Mouse (Mus musculus) retina, postnatal 7 days (tissue): ENCODE results near the gene Tlr12.
"Not testable (repeated sequence)": the region's sequence is repeated elsewhere in the genome, so short reads cannot be mapped to it uniquely, and the experiment has no call there.

Experiments used
- DNase-seq: peaks from one replicate; pipeline ENCODE4 v3.0.0-alpha.2; 2012; ENCODE audit warnings: low read depth, low spot score

Tlr12 gene

DNA sequence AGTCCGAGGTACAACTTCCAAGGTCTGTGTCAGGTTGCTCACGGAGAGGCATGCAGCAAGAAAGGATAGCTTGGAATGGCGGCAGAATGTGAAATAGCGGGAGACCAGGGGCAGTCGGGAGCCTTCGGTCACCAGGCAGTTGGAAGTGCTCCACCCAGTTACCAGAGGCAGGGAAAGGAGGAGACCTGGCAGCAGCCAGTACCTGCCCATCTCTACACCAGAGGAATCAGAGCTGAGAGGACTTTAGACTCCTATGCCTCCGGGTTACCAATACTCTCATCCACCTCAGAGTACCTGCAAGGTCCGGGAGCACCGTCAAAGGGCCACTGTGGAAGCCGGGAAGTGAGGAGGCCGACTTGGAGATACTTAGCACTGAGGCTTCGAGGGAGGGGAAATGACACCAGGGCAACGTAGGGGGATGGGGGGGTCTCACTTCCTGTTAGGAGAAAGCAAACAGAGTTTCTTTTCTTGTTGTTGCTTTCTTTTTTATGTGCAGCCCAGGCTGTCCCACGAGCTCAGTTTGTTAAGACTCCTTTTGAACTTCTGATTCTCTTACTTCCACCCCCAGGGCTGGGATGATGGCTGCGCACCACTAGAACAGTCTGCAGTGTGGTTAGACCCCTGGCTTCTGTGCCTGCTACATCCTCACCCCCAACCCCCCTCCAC lies at the start of gene Tlr12:
Gene Tlr12 (minus strand): TSS at position 374 of the 666 bp plus-strand sequence.
- DNase-seq, result no peak

GRCm38 (mm10) chr4:128667195-128667594 lies 48.8 kb upstream of the Tlr12 start:
- DNase-seq, result not testable (repeated sequence)

DNA sequence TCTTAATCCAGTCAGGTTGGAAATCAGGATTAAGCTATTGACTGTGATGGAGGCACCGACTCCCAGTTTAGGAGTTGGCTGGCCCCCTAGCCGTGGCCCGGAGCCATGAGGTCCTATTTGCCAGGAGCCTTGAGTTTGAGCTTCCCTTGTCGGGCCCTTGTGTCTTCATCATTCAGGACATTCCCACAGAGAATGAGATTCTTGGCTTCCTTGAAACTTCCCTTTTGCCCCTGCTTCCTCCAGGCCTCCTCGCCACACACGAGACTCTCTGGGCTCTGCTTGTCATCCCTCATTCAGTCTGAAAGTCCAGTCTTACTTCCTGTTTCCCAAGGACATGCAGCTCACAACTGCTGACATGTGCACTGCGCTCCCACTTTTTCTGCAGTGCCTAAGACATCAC lies 47.9 kb upstream of the Tlr12 start:
- DNase-seq, result not testable (repeated sequence)

GRCm38 (mm10) chr4:128664002-128664401 lies 45.6 kb upstream of the Tlr12 start:
- DNase-seq, result no peak

DNA sequence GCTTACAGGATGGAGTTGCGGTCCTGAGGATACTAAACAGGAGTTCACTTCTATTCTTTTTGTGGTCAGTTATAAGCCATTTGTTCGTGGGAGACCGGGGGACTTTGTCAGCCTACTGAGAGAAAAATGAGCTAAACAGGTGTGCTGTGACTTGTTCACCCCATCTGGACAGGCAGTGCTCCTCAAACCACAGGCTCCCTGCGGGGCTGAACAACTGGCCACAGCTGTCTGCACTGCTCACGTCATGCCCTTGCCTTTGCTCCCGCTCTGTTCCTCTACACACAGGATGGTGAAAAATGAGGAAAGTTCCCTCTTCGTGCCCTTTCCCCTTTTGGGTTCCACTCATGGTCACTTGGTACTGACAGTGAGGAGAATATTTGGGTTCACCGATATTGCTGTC lies 42.6 kb upstream of the Tlr12 start:
- DNase-seq, result no peak

- no peak for DNase-seq
Observed at GRCm38 (mm10) chr4:128660196-128660595, 41.8 kb upstream of the Tlr12 start.

- DNase-seq, result no peak
Observed at GRCm38 (mm10) chr4:128655446-128655845, 37.0 kb upstream of the Tlr12 start.

GRCm38 (mm10) chr4:128654505-128655381 lies 36.3 kb upstream of the Tlr12 start, which contains the start of gene Phc2:
Gene Phc2 (plus strand): TSS chr4:128654702.
- peak; percentile 92 for DNase-seq

DNA sequence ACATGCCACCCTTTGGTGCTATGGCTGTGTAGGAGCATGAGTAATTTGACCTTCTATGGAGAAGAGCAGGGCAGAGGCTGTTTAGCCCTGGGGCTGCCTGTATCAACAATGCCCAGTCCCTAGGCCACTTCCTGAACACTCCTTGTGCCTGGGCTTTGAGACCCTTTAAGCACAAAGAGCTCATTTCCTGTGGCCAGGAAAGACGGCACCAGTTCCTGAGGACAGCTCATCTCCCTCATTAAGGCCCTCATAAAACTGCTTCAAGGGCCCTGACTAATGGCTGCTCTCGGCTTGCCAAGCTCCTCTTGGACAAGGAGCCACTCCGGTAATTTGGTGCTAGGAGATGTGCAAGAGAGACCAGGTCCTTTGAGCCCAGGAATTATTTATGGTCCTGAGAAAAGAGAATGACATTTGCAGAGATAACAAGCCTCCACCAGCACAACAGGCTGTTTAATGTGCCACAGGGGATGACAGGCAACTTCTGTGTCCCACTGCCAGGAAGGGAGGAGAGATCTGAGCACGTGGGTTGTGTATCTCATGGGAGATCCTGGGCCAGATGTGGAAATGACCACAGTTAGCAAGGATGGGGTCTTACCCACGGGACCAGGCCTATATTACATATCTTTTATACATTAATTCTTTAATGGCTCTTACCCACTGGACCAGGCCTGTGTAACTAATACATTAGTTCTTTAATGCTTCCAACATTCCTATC lies 34.3 kb upstream of the Tlr12 start:
- DNase-seq, result no peak

DNA sequence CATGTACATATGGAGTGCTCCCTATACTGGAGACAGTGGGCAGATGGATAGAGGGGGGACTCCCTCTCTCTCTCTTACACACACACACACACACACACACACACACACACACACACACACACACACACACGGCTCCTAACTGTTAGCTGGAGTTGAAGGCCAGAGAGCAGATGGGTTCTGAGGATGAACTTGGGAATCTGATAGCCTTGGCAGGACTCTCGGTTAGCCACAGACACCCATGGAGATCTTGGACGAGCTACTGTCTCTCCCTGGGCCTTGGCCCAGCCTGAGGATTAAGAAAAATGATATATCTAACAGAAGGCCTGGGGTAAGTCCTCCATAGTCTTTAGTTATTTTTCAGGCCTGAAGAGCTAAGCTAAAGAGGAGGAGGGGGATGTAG lies 33.1 kb upstream of the Tlr12 start:
- no peak for DNase-seq

DNA sequence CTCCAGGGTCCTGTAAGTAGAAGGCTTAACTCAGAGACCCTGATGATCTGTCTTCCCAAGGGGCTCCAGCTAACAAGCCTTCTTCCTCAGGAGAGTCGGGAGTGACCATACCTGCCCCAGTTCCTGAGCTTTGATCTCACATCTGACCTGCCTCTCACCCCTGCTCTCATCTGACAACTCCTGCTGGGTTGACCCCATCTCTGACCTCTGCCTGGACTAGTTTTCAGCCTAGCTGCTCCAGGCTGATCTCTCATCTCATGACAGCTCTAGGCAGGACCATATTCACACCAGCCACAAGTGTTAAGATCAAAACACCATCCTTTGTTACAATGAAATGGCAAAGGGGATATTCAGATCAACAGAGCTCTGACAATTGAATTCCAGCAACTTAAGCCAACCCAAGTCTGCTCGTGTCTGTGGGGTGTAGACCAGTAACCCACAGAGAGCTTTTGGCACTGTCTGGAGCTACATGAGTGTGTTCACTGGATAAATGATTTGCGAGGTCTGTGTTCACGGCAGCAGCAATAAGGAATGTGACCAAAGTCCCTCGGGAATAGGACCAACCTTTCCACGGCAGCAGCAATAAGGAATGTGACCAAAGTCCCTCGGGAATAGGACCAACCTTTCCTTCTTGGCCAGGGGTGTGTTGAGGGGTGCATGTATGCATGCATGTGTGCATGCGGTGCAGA lies 30.3 kb upstream of the Tlr12 start:
- no peak for DNase-seq

GRCm38 (mm10) chr4:128646762-128647161 lies 28.3 kb upstream of the Tlr12 start:
- no peak for DNase-seq

DNA sequence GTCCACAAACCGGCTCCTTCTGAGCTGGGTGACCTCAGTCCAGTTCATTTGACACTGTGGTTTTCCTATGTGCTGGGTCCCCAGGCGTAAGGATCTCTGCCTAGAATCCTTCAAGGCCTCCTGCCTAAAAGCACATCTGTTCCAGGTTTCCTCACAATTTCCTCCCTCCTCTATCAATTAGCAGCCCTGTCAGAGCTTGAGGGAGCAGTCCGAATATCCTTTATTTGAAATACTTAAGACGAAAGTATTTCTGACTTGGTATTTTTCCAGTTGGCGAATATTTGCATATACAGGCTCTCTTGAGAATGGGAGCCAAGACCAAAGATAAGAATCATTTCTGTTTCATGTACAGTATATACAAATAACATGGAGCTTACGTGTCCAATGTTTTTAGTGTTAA lies 27.5 kb upstream of the Tlr12 start:
- DNase-seq, result no peak

DNA sequence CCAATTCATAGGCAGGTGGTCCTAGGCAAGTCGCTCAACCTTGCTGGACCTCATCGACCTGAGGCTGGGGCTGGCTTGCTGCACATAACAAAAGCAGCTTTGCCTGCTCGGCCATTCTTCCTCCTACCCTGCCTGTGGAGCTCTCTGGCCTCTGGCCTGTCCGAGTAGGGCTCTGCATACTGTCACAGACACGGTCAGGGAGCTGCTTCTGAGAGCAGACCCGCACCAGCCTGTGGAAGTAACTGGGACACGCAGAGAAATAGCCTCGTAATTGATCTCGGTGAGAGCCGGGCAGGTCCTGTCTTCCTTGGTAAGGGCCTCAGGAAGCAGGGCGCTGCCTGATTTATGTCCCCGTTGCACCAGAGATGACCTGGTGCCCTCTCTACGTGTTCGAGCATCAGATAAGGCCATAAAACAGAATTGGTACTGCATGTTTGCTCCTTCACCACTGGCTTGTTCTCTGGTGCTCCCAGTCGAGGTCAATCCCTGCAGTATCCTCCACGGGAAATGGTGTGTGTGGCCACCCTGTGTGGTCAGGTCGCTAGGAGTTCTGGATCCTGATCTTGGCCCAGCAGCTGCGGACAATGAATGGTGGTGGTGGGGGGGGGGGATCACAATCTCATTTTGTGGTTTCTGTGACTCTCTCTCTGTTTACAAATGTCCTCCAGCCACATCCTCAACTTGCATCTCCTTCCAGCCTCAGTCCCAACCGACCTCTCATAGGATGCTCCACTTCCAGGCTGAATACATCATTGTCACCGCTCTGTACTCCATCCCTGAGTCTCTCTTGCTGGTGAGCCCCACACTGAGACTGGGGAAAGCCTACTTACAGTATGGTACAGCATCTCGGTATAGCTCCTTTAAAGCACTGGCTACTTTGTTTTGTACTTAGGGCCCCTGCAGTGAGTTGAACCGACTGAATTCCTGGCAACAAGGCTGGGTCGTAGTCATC lies 23.6 kb upstream of the Tlr12 start:
- DNase-seq, result no peak

- no peak for DNase-seq
Observed at GRCm38 (mm10) chr4:128638265-128638923, 20.0 kb upstream of the Tlr12 start.

GRCm38 (mm10) chr4:128637250-128637649 lies 18.8 kb upstream of the Tlr12 start:
- no peak for DNase-seq

- DNase-seq, result no peak
Observed at GRCm38 (mm10) chr4:128635894-128636585, 17.6 kb upstream of the Tlr12 start.

DNA sequence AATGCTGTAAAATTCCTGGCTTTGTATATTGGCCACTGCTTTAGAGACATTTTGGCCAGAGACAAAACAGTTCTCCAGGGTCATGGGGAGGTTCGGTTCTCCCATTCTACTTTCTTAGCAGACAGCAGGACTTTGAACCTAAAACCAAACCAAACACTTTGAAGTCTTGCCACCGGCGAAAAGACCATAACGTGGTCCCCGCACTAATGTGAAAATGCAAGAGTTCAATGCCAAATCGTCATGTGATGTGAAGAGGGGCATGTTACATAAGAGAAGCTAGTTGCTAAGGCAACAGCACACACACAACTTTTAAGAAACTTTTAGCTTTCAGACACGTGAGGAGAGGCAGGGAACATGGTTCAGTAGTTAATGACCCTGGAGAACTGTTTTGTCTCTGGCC lies 17.0 kb upstream of the Tlr12 start:
- no peak for DNase-seq

DNA sequence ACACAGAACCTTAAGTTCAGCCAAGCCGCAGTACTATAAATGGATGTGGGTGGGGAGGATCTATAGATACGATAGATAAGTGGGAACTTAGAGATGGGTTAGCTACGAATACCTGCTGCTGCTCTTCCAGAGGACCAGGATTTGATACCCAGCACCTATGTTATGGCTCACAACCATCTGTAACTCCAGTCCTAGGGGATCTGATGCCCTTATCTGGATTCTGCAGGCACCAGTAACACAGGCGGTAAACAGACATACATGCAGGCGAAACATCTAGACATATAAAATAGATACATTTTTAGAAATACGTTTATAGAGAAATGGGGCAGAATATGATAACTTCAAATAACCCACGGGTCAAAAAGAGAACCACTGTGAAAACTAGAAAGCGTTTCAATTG lies 2.7 kb upstream of the Tlr12 start:
- no peak for DNase-seq
